Mouse (Mus musculus) G1E (cell line): ENCODE measurements around the gene Enox1.

ENCODE experiments used
- CTCF ChIP-seq: IDR thresholded peaks from 2 replicates; pipeline ENCODE4 v1.5.1; 2012; ENCODE audit warnings: low read depth, low read length, inconsistent platforms, mixed read lengths
- GATA1 ChIP-seq: IDR thresholded peaks from 2 replicates; pipeline ENCODE4 v1.6.1; 2012; ENCODE audit warnings: borderline replicate concordance, low read length, inconsistent platforms, mixed read lengths
- GATA2 ChIP-seq: IDR thresholded peaks from 2 replicates; pipeline ENCODE4 v1.6.1; 2012; ENCODE audit warnings: low read depth, low read length, inconsistent platforms, borderline replicate concordance
- POLR2AphosphoS5 ChIP-seq: IDR thresholded peaks from 2 replicates; pipeline ENCODE4 v1.6.1; 2012; ENCODE audit warnings: low read depth, low read length, inconsistent platforms; ENCODE audit not compliant: insufficient replicate concordance
- TAL1 ChIP-seq: conservative IDR thresholded peaks from 2 replicates; pipeline ENCODE4 v1.6.1; 2012; ENCODE audit warnings: low read depth, low read length, inconsistent platforms, mixed read lengths

DNA sequence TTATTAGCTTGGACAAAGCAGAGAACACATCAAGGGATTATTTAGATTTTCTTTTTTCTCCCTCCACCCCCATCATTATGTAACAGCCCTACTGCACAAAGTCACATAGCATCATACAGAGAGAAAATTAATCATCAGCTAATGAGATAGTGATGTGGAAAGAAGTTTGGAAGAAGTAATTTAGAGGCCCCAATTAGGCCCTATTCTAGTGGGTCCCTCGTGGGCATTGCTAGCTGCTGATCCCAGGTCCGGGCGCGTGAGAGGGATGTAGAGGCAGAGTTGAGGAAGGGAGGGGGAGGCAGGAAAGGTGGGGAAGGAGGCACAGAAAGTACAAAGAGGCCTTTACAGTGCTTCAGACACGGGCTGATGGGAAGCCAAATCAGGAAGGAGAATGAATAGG, 407.4 kb downstream of the Enox1 start:
- TF ChIP-seq GATA1: no peak
- TF ChIP-seq CTCF: no peak
- TF ChIP-seq POLR2AphosphoS5: no peak
- TF ChIP-seq GATA2: no peak
- no peak for TF ChIP-seq TAL1
